Mouse (Mus musculus) testis, adult 2 months (tissue): ENCODE measurements around the gene Heatr6. TPM values are rescaled to one million over a fixed set of nuclear protein-coding genes. Genes with fewer than 3 reads are reported as not detected.
A peak's percentile ranks its signal among the peaks of the same experiment; 100 is the strongest.

ENCODE experiments used
- H3K27ac ChIP-seq: fragments of 200-500 bp; 2 replicates; pipeline ENCODE4 v1.5.1; 2012; ENCODE audit warnings: low read depth, low read length; ENCODE audit not compliant: control insufficient read depth, insufficient read depth
- H3K27me3 ChIP-seq: fragments of 200-500 bp; 2 replicates; pipeline ENCODE4 v1.6.1; 2012; ENCODE audit warnings: mild to moderate bottlenecking, low read length, moderate library complexity; ENCODE audit not compliant: control insufficient read depth, insufficient read depth
- H3K36me3 ChIP-seq: fragments of 200-500 bp; 2 replicates; pipeline ENCODE4 v1.6.1; 2012; ENCODE audit warnings: mild to moderate bottlenecking, low read length; ENCODE audit not compliant: control insufficient read depth, insufficient read depth
- H3K4me1 ChIP-seq: fragments of 200-500 bp; 2 replicates; pipeline ENCODE4 v1.6.1; 2012; ENCODE audit warnings: low read length; ENCODE audit not compliant: control insufficient read depth, insufficient read depth
- H3K4me3 ChIP-seq: fragments of 200-500 bp; 2 replicates; pipeline ENCODE4 v1.5.1; 2012; ENCODE audit warnings: low read depth, mild to moderate bottlenecking, low read length, moderate library complexity, mixed read lengths; ENCODE audit not compliant: control insufficient read depth
- CTCF ChIP-seq: fragments of 200-500 bp; IDR thresholded peaks from 2 replicates; pipeline ENCODE4 v1.5.1; 2012; ENCODE audit warnings: low read depth, mild to moderate bottlenecking, inconsistent platforms, low read length, moderate library complexity; ENCODE audit not compliant: control insufficient read depth, insufficient read depth, insufficient replicate concordance
- POLR2A ChIP-seq: fragments of 200-500 bp; IDR thresholded peaks from 2 replicates; pipeline ENCODE4 v1.6.1; 2012; ENCODE audit warnings: low read depth, mild to moderate bottlenecking, inconsistent platforms, low read length, moderate library complexity; ENCODE audit not compliant: control insufficient read depth
- polyA plus RNA-seq: library from polyadenylated mRNA; depleted of rRNA; stranded (reverse); fragments of >200 nt; gene quantifications from 2 replicates; pipeline ENCODE4 v1.2.3, GENCODE M21; 2012; rRNA removed

Gene Heatr6
- polyA plus RNA-seq = 6.1 TPM in 2 replicates

DNA sequence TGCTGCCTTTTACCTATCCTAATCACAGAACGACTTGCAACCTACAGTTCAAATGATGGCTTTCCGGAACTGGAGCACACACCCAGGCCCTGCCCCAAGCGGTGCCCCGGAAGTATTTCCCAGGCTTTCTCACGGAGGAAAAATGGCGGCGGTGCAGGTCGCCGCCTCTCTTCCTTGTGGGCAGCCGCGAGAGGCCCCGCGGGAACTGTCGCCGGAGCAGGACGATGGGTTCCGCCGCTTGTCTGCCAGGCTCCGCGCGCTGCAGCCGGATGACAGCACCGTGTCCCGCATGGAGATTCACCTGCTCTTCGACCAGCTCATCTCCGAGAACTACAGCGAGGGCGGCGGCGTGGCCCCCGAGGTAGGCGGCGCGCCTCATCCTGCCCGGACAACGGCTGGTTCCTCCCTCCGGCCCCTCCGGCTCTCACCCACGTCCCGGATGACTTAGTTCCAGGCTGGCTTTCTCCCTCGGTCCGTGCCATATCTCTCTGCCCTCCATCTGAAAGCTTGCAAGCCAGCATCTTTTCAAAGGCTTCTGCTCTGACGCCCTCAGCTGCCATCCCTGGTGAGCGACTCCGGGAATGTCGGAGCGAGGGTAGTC lies at the start of gene Heatr6:
Heatr6 (plus strand) TSS at position 116 of the 601 bp plus-strand sequence.
- no peaks in the 10 kb centered on the region for H3K36me3 ChIP-seq
- TF ChIP-seq CTCF (no peak), POLR2A (peak; percentile 69)
- H3K27ac ChIP-seq = peak within 1 kb of the TSS; percentile 96
- peaks cover 2% of the 10 kb centered on the region; the same call in 1 of the 2 replicates for H3K4me1 ChIP-seq
- H3K27me3 ChIP-seq = no peaks in the 10 kb centered on the region
- peak within 1 kb of the TSS; percentile 97 for H3K4me3 ChIP-seq

DNA sequence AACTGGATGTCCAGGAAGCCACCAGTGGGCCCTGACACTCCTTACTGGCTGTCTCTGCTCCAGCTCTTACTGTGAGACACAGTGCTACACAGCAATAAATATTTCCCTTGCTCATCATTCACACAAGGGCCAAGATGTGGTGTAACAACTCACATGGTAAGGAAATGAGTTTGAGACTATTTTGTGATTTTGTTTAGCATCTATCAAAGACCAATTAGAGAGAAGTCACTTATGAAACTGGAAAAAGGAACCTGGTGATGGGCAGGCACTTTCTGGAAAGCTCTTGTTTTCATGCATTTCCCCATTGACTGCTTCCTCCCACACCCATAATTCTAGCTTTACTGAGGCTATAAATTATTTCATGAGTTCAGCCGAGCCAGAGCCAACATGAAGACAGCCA lies 49.8 kb upstream of the Heatr6 start, which contains the start of gene Wfdc17:
Wfdc17 (plus strand) TSS at position 287 of the 400 bp plus-strand sequence.
- no peak within 1 kb of the TSS for H3K27ac ChIP-seq
- H3K36me3 ChIP-seq = no peaks in the 10 kb centered on the region
- no peak within 1 kb of the TSS for H3K4me3 ChIP-seq
- no peaks in the 10 kb centered on the region for H3K4me1 ChIP-seq
- no peak for TF ChIP-seq POLR2A
- no peak for TF ChIP-seq CTCF
- no peaks in the 10 kb centered on the region for H3K27me3 ChIP-seq

DNA sequence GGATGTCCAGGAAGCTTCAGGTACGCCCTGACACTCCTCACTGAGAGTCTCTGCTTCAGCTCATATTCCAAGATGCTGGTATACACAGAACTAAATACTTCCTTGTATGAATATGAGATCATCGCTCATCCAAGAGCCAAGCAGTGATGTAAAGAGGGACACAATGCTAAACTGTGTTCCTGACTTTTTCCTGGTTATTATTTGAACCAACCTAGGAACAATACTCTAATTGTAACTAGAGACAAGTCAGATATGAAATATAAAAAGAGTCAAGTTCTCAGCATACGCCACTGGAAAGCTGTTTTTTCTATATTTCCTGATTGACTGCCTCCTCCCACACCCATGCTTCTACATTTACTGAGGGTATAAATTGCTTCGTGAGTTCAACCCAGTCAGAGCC lies 44.8 kb upstream of the Heatr6 start, which contains the start of gene Wfdc18:
Wfdc18 (plus strand) TSS at position 301 of the 400 bp plus-strand sequence.
- Histone ChIP-seq H3K4me3 (no peak within 1 kb of the TSS), H3K4me1 (no peaks in the 10 kb centered on the region), H3K36me3 (no peaks in the 10 kb centered on the region), H3K27ac (no peak within 1 kb of the TSS), H3K27me3 (no peaks in the 10 kb centered on the region)
- TF ChIP-seq POLR2A (no peak), CTCF (no peak)

DNA sequence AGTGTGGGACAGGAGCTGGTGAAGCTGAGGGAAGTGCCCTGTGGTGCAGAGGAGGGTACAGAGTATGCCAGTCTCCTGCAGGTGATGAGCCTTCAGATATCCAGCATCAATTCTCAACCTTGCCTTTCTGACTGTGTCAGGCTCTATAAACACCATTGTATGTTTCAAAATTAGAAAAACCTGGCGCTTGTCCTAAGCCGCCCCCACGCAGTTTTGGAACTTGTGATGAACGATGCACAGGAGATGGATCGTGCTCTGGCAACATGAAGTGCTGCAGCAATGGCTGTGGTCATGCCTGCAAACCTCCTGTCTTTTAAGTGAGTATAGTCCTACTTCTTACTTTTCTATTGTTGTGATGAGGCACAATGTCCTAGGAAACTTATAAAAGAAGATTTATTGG lies 43.8 kb upstream of the Heatr6 start:
- H3K4me3 ChIP-seq = no peak overlapping the region

DNA sequence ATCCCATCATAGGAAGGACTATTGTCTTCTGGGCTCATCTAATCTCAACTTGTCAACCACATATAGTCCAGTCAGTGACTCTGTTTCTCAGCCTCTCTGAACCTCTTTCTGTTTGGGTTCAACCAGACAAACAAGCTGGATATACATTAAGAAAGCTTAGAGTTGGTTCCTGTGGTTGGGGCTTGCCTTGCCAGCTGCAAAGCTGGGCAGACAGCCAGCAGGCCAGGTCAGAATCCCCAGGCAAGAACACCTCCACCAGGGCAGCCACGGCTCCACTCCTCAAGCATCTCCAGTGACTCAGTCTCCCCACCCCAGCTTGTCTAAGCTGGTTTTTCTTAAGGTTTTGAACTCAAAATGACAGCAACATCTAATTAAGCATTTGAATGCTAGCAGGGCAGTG lies 40.8 kb upstream of the Heatr6 start:
- TF ChIP-seq CTCF (no peak), POLR2A (no peak)
- Histone ChIP-seq H3K27ac (no peak overlapping the region), H3K36me3 (no peaks in the 10 kb centered on the region), H3K4me3 (no peak overlapping the region), H3K4me1 (no peaks in the 10 kb centered on the region; the same call in 1 of the 2 replicates), H3K27me3 (no peaks in the 10 kb centered on the region)

More for the DNA sequence above, 43.8 kb upstream of the Heatr6 start:
- TF ChIP-seq CTCF (no peak), POLR2A (no peak)
- Histone ChIP-seq H3K27ac (no peak overlapping the region), H3K4me1 (no peaks in the 10 kb centered on the region), H3K36me3 (no peaks in the 10 kb centered on the region), H3K27me3 (no peaks in the 10 kb centered on the region)

DNA sequence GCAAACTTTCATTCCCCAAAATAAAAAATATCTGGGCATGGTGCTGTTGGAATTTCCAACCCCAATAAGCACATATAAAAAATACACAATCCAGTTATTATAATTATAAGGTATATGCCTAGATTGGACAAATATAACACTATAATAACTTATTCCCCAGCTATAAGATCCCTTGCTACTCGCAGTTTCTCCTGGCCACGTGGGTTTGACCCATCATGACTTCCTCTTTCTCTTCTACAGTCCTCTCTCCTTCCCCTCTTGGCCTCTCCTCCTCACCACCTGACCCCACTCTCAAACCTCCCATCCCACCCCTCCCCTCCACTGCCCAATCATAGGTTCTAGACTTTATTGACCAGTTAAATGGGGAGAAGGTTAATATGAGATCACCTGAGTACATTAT lies 39.6 kb upstream of the Heatr6 start:
- TF ChIP-seq CTCF (no peak), POLR2A (no peak)
- H3K4me3 ChIP-seq = no peak overlapping the region
- H3K27ac ChIP-seq = no peak overlapping the region
- H3K27me3 ChIP-seq = no peaks in the 10 kb centered on the region
- no peaks in the 10 kb centered on the region; the same call in 1 of the 2 replicates for H3K4me1 ChIP-seq
- no peaks in the 10 kb centered on the region for H3K36me3 ChIP-seq

DNA sequence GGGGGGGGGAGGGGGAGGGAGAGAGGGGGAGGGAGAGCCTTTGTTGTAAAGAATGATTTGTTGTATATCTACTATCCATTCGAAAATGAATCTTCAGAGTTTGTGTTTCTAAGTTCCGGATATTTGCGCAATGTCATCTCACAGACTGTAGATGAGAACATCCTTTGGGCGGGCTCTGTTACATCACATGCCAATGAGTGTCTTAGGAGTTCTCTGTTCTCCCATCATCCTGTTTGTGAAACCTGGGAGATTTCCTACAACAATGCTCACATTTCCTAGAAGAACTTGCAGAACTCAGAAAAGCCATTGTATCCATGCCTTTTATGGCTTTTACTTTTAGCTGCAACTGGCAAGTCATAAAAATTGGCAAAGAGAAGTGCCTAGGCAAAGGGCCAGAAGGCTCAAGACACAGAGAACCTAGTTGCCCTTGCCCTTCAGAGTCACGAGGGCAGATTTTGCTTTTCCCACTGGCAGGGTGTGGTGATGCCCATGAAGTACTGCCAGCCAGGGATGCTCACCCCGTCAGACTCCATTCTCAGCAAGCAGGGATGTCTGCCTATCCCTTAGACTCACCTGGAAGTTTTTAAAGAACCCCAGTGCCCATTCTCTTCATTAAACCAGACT lies 36.3 kb upstream of the Heatr6 start:
- H3K36me3 ChIP-seq = no peaks in the 10 kb centered on the region
- H3K4me3 ChIP-seq = no peak overlapping the region
- no peaks in the 10 kb centered on the region; the same call in 1 of the 2 replicates for H3K4me1 ChIP-seq
- H3K27me3 ChIP-seq = no peaks in the 10 kb centered on the region
- no peak for TF ChIP-seq CTCF
- TF ChIP-seq POLR2A = no peak
- H3K27ac ChIP-seq = no peak overlapping the region
